Mouse (Mus musculus) thymus, adult 2 months (tissue): ENCODE results near the gene Gm614. TPM values are rescaled to one million over a fixed set of nuclear protein-coding genes. Genes with fewer than 3 reads are reported as not detected.

Experiments used
- DNase-seq: peaks from one replicate; pipeline ENCODE4 v3.0.0; 2021
- H3K27ac ChIP-seq: fragments of 200-500 bp; 2 replicates; pipeline ENCODE4 v1.5.1; 2012; ENCODE audit warnings: low read length, control low read depth; ENCODE audit not compliant: control insufficient read depth, insufficient read depth
- H3K27me3 ChIP-seq: fragments of 200-500 bp; 2 replicates; pipeline ENCODE4 v1.6.1; 2012; ENCODE audit warnings: mild to moderate bottlenecking, low read length, moderate library complexity, mixed read lengths; ENCODE audit not compliant: control insufficient read depth, insufficient read depth
- H3K36me3 ChIP-seq: fragments of 200-500 bp; 2 replicates; pipeline ENCODE4 v1.6.1; 2012; ENCODE audit warnings: mild to moderate bottlenecking, low read length, moderate library complexity; ENCODE audit not compliant: control insufficient read depth, insufficient read depth
- H3K4me1 ChIP-seq: fragments of 200-500 bp; replicated peaks from 2 replicates; pipeline ENCODE4 v1.6.1; 2012; ENCODE audit warnings: low read length; ENCODE audit not compliant: control insufficient read depth, insufficient read depth
- H3K4me3 ChIP-seq: fragments of 200-500 bp; 2 replicates; pipeline ENCODE4 v1.5.1; 2012; ENCODE audit warnings: mild to moderate bottlenecking, low read length, control low read depth, moderate library complexity; ENCODE audit not compliant: control insufficient read depth, insufficient read depth
- CTCF ChIP-seq: fragments of 200-500 bp; IDR thresholded peaks from 2 replicates; pipeline ENCODE4 v1.5.1; 2012; ENCODE audit warnings: mild to moderate bottlenecking, control low read depth, low read length, moderate library complexity, borderline replicate concordance; ENCODE audit not compliant: control insufficient read depth, poor library complexity, insufficient read depth; ENCODE audit errors: extremely low read depth
- POLR2A ChIP-seq: fragments of 200-500 bp; IDR thresholded peaks from 2 replicates; pipeline ENCODE4 v1.6.1; 2012; ENCODE audit warnings: mild to moderate bottlenecking, low read length, control low read depth, moderate library complexity; ENCODE audit not compliant: control insufficient read depth, poor library complexity, insufficient read depth; ENCODE audit errors: extremely low read depth
- WGBS: fragments of 180-500 bp; shearing (Covaris S2); methylation state at CpG from one replicate; pipeline ENCODE4 v1.1.7; 2018; 5-methylcytosine and 5-hydroxymethylcytosine counted together
- polyA plus RNA-seq: library from polyadenylated mRNA; depleted of rRNA; stranded (reverse); fragments of >200 nt; gene quantifications from 2 replicates; pipeline ENCODE4 v1.2.3, GENCODE M21; 2012; rRNA removed

Gm614 gene
- polyA plus RNA-seq, result 1.3 and 2.0 TPM in 2 replicates

DNA sequence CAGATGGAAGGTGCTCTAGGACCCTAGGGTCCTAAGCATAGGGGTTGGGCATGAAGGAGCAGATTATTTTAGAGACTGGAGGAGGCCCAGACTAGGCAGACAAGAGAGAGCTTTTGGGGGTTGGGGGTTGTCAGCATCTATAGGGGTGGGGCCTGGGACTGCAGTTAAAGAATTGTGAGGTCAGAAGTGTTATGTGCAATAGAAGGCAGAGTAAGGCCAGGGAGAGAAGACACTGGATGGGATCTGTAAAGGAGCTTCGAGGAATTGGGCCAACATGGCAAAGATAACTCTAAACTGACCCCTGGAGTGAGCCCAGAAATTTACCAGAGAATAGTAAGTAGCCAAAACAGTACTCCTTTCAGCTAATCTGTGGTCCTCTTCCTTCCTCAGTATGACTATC, at the start of gene Gm614:
Gene Gm614 (minus strand): TSS at position 101 of the 400 bp plus-strand sequence.
- TF ChIP-seq POLR2A (no peak), CTCF (no peak)
- no peak for DNase-seq
- WGBS, result 100% methylated on average over 1 of the region's 1 CpGs
- Histone ChIP-seq H3K27ac (no peak within 1 kb of the TSS), H3K4me1 (peaks cover 33% of the 10 kb centered on the region), H3K36me3 (peaks cover 35% of the 10 kb centered on the region), H3K27me3 (no peaks in the 10 kb centered on the region), H3K4me3 (no peak within 1 kb of the TSS)

DNA sequence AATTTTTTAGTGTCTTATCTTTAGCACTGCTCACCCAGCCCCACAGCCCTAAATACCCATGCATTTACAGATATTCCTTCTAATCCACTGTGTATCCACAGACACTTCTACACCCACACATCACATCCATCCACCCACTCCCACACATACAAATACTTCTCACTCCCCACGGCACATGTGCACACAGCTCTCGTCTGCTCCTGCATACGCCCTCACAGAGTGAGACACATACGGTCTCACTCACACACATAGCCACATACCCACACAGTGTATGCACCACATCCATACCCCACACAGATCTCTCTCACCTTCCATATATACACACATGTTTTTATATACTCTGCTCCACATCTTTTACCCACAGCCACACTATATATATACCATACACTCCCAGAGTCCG, 45.5 kb upstream of the Gm614 start:
- TF ChIP-seq POLR2A, result no peak
- 99% methylated on average over 5 of the region's 5 CpGs for WGBS
- H3K4me1 ChIP-seq, result no peaks in the 10 kb centered on the region
- no peaks in the 10 kb centered on the region for H3K27me3 ChIP-seq
- no peaks in the 10 kb centered on the region for H3K36me3 ChIP-seq
- H3K27ac ChIP-seq, result no peak overlapping the region
- DNase-seq, result no peak
- H3K4me3 ChIP-seq, result no peak overlapping the region

DNA sequence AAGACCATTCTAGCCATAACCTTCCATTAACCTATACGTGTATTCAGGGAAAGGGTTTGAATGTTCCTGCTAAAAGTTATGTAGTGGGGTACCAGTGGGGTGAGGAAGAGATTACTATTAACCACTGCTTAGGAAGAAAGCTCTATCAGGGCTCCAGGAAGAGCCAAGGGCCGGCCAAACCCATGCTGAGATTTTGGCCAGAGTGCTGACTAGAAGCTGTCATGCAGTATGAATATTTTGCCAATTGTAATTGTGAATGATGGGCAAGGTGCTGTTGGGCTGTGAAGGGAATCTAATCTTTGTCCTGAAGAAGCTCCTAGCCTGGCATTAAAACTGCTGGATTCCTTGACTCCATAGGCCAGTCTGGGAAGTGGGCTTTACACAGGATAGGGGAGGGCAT, 40.9 kb upstream of the Gm614 start:
- no peak for TF ChIP-seq CTCF
- no peak for TF ChIP-seq POLR2A
- Histone ChIP-seq H3K4me1 (no peaks in the 10 kb centered on the region), H3K36me3 (no peaks in the 10 kb centered on the region), H3K27me3 (no peaks in the 10 kb centered on the region), H3K4me3 (no peak overlapping the region), H3K27ac (no peak overlapping the region)
- 90% methylated on average over 2 of the region's 2 CpGs for WGBS
- no peak for DNase-seq

DNA sequence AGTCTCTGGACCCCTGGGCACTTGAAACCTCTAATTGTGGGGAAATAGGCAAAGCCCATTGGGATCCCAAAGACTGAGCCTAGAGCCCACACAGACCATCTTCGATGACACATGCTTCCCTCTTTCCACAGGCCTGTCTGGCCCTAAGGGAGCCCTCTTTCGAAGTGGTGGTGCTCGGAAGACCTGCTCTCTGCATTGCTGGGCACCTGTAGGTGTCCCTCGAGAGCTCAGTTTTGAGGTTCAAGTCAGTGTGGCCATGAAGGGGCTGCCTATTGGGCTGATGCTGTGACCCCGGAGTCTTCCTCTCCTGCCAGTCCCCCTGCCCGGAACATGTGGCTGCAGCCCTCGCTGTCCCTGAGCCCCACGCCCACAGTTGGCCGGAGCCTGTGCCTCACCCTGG, 37.9 kb upstream of the Gm614 start:
- Histone ChIP-seq H3K4me1 (no peaks in the 10 kb centered on the region), H3K36me3 (no peaks in the 10 kb centered on the region; the same call in 1 of the 2 replicates), H3K27me3 (no peaks in the 10 kb centered on the region), H3K27ac (no peak overlapping the region), H3K4me3 (no peak overlapping the region)
- TF ChIP-seq POLR2A, result no peak
- no peak for TF ChIP-seq CTCF
- DNase-seq, result no peak
- 91% methylated on average over 9 of the region's 9 CpGs for WGBS

DNA sequence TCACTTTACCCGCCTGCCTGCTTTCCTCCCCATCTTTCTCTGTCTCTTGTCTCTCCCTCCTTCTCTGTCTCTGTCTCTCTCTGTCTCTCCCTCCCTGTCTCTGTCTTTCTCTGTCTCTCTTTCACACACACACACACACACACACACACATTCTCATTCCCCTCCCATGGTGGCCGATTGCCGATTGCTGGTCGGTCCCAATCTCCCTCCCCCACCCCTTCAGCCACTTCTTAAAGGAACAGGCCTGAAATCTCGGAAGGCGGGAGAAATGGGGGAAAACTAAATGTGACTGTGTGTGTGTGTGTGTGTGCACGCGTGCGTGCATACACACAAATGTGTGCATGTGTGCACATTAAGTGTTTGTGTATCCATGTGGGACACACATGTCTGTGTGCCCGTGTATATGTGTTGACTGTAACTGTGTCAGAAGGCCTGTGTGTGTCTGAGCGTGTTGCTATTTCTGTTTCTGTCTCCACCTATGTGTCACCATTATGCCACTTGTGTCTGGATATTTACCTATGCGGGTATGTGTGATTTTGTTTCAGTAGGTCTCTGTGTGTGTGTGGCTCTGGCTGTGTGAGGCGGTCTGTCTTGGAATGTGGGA, 36.7 kb upstream of the Gm614 start:
- no peak for DNase-seq
- H3K4me1 ChIP-seq, result no peaks in the 10 kb centered on the region
- H3K27me3 ChIP-seq, result no peaks in the 10 kb centered on the region
- no peak overlapping the region for H3K4me3 ChIP-seq
- no peak overlapping the region for H3K27ac ChIP-seq
- WGBS, result 70% methylated on average over 13 of the region's 13 CpGs
- no peaks in the 10 kb centered on the region; the same call in 1 of the 2 replicates for H3K36me3 ChIP-seq
- no peak for TF ChIP-seq CTCF
- TF ChIP-seq POLR2A, result no peak

DNA sequence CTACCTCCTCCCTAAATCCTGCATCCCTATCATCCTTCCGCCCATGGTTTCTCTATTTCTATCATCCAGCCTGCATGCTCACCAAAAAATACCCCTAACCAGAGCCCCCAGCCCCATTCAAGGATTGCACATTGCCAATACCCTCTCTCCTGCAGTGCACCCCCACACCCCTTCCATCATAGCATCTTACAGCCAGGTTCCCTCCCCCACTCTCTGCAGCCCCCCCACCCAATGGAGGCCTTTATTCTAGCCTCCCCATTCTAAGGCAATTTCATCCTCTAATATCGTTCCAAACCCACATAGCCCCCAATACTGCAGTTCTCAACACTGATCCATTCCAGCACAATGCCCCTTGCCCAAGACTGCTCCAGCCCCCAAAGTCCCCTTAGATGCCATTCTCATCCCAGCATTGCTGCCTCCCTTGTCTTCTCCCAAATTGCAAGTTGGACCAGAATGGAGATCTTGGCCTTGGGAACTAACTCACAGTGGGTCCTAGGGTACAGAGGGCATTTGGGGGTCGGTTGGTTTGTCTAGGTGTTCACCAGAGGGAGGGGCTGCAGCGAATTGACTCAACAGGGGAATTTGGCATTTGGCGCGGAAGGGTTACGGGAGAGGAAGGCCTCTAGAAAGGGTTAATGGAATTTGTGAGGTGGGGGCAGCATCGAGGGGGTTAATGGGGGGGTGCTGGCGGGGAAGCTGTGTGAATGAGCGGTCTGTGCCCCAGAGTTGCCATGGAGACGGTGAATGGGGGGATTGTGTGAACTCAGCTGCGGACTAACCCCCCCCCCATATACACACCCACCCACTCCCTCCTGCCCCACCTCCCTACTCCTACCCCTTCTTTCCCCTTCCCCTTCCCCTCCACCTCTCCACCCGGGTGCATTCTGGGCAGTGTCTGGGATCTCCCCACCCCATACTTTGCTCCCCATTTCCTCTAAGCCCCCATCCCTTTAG, 36.0 kb upstream of the Gm614 start:
- 53% methylated on average over 9 of the region's 13 CpGs for WGBS
- H3K4me3 ChIP-seq, result no peak overlapping the region
- no peak for TF ChIP-seq POLR2A
- no peak for TF ChIP-seq CTCF

More for the DNA sequence above, 36.0 kb upstream of the Gm614 start:
- Histone ChIP-seq H3K27ac (no peak overlapping the region), H3K27me3 (no peaks in the 10 kb centered on the region), H3K36me3 (no peaks in the 10 kb centered on the region; the same call in 1 of the 2 replicates), H3K4me1 (no peaks in the 10 kb centered on the region)
- no peak for DNase-seq
